Mouse (Mus musculus) neutrophil, adult 59 days (primary cell): ENCODE measurements around the gene Wfdc9. TPM values are rescaled to one million over a fixed set of nuclear protein-coding genes. Genes with fewer than 3 reads are reported as not detected.

Source experiments
- total RNA-seq, 2 experiments: library from RNA; stranded (reverse); gene quantifications; 1 replicate in 1 of 2; 2 replicates in 1 of 2; pipeline ENCODE4 v1.2.4; 2023

Gene Wfdc9
- total RNA-seq = not detected

GRCm38 (mm10) chr2:164656483-164656882 is at the start of gene Wfdc9:
TSS of gene Wfdc9 (minus strand) at chr2:164656583.

DNA sequence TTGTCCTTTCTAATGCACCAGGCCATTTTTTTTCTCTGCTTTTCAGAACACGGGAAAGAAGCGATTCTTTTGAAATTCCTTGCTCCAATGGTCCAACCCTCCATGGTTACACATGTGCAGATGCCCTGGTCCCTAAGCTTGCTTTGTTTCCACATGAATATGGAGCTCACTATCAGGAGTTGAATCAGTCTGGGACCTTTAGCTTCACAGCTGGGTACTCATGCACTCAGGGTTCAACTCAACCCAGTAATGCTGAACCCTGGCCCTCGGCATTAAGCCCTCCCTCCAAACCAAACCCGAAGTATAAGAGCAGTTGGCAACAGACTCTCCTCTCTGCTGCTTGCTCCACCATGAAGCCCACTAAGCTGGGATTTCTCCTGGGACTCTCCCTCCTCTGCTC is 41.8 kb upstream of the Wfdc9 start, which contains the start of gene Spint4:
TSS of gene Spint4 (plus strand) at position 301 of the 400 bp plus-strand sequence.

DNA sequence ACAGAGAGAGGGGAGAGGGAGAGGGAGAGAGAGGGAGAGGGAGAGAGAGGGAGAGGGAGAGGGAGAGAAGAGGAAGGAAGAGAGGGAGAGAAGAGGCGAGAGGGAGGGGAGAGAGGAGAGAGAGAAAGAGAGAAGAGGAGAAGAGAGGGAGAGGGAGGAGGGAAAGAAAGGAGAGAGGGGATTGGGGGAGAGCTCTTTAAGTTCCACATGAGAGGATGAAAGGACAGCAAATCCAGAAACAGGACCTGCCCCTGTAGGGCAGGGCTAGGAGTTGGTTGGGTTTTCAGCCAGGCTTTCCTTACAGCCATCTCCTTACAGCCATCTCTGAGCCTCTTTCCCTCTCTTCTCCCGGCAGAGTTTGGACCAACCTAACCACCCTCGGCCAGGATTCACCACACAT is 28.4 kb upstream of the Wfdc9 start, which contains the start of gene Wfdc13:
TSS of gene Wfdc13 (plus strand) at position 301 of the 400 bp plus-strand sequence.

GRCm38 (mm10) chr2:164673987-164674386 is 17.6 kb upstream of the Wfdc9 start, which contains the start of gene Wfdc11:
TSS of gene Wfdc11 (minus strand) at chr2:164674087.

GRCm38 (mm10) chr2:164655858-164656257 is 525 bp downstream of the Wfdc9 start, which contains the start of gene Wfdc10:
TSS of gene Wfdc10 (plus strand) at chr2:164656046.

DNA sequence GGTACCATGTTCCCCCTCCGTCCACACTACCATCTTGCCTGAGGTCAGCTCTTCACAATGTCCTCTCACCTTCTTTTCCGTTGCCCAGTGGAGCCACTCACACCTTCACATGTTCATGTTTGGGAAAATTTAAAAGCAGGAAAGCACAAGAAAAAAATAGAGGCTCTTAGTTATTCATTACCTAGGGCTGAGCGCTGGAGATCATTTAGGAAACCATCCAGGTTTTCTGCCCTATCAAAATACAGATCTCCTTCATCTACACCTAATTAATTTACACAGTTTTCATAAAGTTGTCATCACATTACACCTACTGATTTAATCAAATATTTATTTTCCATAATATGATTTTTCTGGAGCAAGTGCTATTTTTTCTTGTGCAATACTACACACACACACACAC is 17.7 kb downstream of the Wfdc9 start, which contains the start of gene Wfdc16:
TSS of gene Wfdc16 (minus strand) at position 101 of the 400 bp plus-strand sequence.

DNA sequence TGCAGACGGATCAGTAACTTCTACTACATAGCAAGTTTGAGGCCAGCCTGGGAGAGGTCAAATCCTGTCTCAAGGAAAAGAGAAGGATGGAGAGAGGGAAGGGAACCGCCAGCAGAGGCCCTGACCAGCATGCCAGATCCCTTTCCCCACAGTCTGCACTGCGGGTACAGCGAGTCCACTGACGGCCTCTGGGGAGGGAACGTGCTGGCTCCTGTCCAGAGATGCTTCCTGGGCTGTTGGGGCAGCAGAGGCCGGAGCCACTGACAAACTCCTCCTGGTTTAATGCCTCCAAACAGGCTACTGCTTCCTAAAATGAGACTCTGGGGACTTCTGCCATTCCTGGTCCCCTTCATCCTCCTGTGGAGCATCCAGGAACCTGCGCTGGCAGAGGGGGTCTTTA is 42.9 kb downstream of the Wfdc9 start, which contains the start of the genes Wfdc6b and Wfdc8:
TSS of gene Wfdc6b (plus strand) at position 52 of the 400 bp plus-strand sequence.
TSS of gene Wfdc8 (minus strand) at position 156 of the 400 bp plus-strand sequence.

Other genes starting within 250 kb of the Wfdc9 start
- gene Sdc4, start 212.7 kb downstream of the Wfdc9 start, total RNA-seq = 1 to 10 TPM; 2.4 to 3.9 TPM
- gene Sys1, start 199.6 kb downstream of the Wfdc9 start, total RNA-seq = 10 to 100 TPM; 28.4 to 36.4 TPM
- gene Gm20458, start 195.6 kb downstream of the Wfdc9 start, total RNA-seq = 1 to 10 TPM in 1 of 2 experiments, under 1 TPM in 1; 0.97 to 3.1 TPM
- gene Trp53tg5, start 182.9 kb downstream of the Wfdc9 start, total RNA-seq = not detected
- 1 to 10 TPM; 1.0 to 2.2 TPM for gene Dbndd2, start 170.5 kb downstream of the Wfdc9 start, total RNA-seq
- gene Pigt, start 159.1 kb downstream of the Wfdc9 start, total RNA-seq = 10 to 100 TPM; 45.7 to 55.1 TPM
- not detected for gene Wfdc2, start 94.2 kb downstream of the Wfdc9 start, total RNA-seq
- not detected for gene Spint3, start 83.1 kb downstream of the Wfdc9 start, total RNA-seq
- gene Wfdc6a, start 71.1 kb downstream of the Wfdc9 start, total RNA-seq = not detected
- not detected for gene Eppin, start 63.0 kb downstream of the Wfdc9 start, total RNA-seq
- gene Wfdc6b, start 43.1 kb downstream of the Wfdc9 start, total RNA-seq = not detected
- not detected for gene Wfdc8, start 43.0 kb downstream of the Wfdc9 start, total RNA-seq
- not detected for gene Wfdc16, start 17.8 kb downstream of the Wfdc9 start, total RNA-seq
- gene Wfdc10, start 537 bp downstream of the Wfdc9 start, total RNA-seq = 10 to 100 TPM in 1 of 2 experiments, 1 to 10 TPM in 1; 8.8 to 13.0 TPM
- gene Wfdc11, start 17.5 kb upstream of the Wfdc9 start, total RNA-seq = not detected
- not detected for gene Wfdc13, start 28.5 kb upstream of the Wfdc9 start, total RNA-seq
- not detected for gene Spint4, start 41.9 kb upstream of the Wfdc9 start, total RNA-seq
- gene Spint5, start 58.7 kb upstream of the Wfdc9 start, total RNA-seq = not detected
- not detected for gene Wfdc3, start 89.3 kb upstream of the Wfdc9 start, total RNA-seq
- gene Dnttip1, start 89.4 kb upstream of the Wfdc9 start, total RNA-seq = 10 to 100 TPM; 32.0 to 40.8 TPM
- 100 to 1,000 TPM; 109 to 112 TPM for gene Ube2c, start 113.3 kb upstream of the Wfdc9 start, total RNA-seq
- not detected for gene Tnnc2, start 123.4 kb upstream of the Wfdc9 start, total RNA-seq
- gene Snx21, start 129.2 kb upstream of the Wfdc9 start, total RNA-seq = 1 to 10 TPM; 2.9 to 3.7 TPM
- 10 to 100 TPM; 47.9 to 53.1 TPM for gene Acot8, start 148.3 kb upstream of the Wfdc9 start, total RNA-seq
- gene Zswim3, start 148.5 kb upstream of the Wfdc9 start, total RNA-seq = 1 to 10 TPM; 3.1 to 3.2 TPM
- gene Zswim1, start 166.1 kb upstream of the Wfdc9 start, total RNA-seq = 1 to 10 TPM; 3.2 to 5.0 TPM
- gene Spata25, start 172.0 kb upstream of the Wfdc9 start, total RNA-seq = not detected
- gene Ctsa, start 176.3 kb upstream of the Wfdc9 start, total RNA-seq = 100 to 1,000 TPM; 141 to 211 TPM
- gene Neurl2, start 176.9 kb upstream of the Wfdc9 start, total RNA-seq = 1 to 10 TPM; 1.7 to 3.7 TPM
- 1 to 10 TPM; 5.4 to 5.7 TPM for gene Pltp, start 201.1 kb upstream of the Wfdc9 start, total RNA-seq
- gene Pcif1, start 222.7 kb upstream of the Wfdc9 start, total RNA-seq = 10 to 100 TPM; 55.4 to 63.3 TPM